ENCODE assay signal across 21 mouse cellular contexts in genomic region chr4:106703956-106704355, GRCm38 (mm10). TPM values are rescaled to one million over a fixed set of nuclear protein-coding genes. Genes with fewer than 3 reads are reported as not detected.
A peak's percentile ranks its signal among the peaks of the same experiment; 100 is the strongest.
DNase-seq lines count a peak whose midpoint lies in the region; ATAC-seq and TF ChIP-seq lines count a peak whose summit lies in the region.
"Had no signal": no experiment of that assay in that cellular context is flagged by ENCODE, and none has a peak within 500 bp of the region (broad histone marks: within the 10 kb centered on the region; RNA-seq: fewer than 3 reads in every experiment).

No protein-coding gene starts in this region.

- H3K4me3 ChIP-seq in kidney, adult 2 months (ENCODE audit: insufficient read depth, low read depth, low read length): no peak overlapping the region
- no peak overlapping the region for H3K4me3 ChIP-seq in midbrain, embryonic 15.5 days
- H3K4me3 ChIP-seq: erythroblast, embryonic 14.5 days; gastrocnemius, adult 2 months; kidney, embryonic 15.5 days had no signal

- no peaks in the 10 kb centered on the region for H3K4me1 ChIP-seq in kidney, adult 2 months (ENCODE audit: control insufficient read depth, insufficient read depth, low read length)
- peaks cover 42% of the 10 kb centered on the region for H3K4me1 ChIP-seq in midbrain, embryonic 15.5 days

- no peak overlapping the region for H3K27ac ChIP-seq in kidney, adult 2 months (ENCODE audit: insufficient read depth, low read depth, low read length)
- peak overlapping the region; percentile 40 for H3K27ac ChIP-seq in midbrain, embryonic 15.5 days
- H3K27ac ChIP-seq: gastrocnemius, adult 2 months; kidney, embryonic 15.5 days had no signal

- DNase-seq in kidney, adult 18-20 months: peak; percentile 7
- no peak for DNase-seq in kidney, adult 2 months
- peak; percentile 32 for DNase-seq in ZHBTc4 (ENCODE audit: low read depth, low spot score)
- DNase-seq in brain, embryonic 14.5 days (ENCODE audit: low read depth): peak; percentile 22
- no peak for DNase-seq in spleen, postnatal 36 days (ENCODE audit: low spot score in 2 of 2)
- DNase-seq: adrenal gland, adult 8-10 months; gastrocnemius, adult 2 months; heart, adult 18-20 months; lung, embryonic 14.5 days had no signal

- WGBS in kidney, adult 2 months: 68% methylated on average over 10 of the region's 10 CpGs
- WGBS in midbrain, embryonic 15.5 days: 81% methylated on average over 10 of the region's 10 CpGs

- no peaks in the 10 kb centered on the region for H3K36me3 ChIP-seq in kidney, adult 2 months (ENCODE audit: control insufficient read depth, insufficient read depth, low read length)
- no peaks in the 10 kb centered on the region for H3K36me3 ChIP-seq in midbrain, embryonic 15.5 days (replicated peaks)
- H3K36me3 ChIP-seq: kidney, embryonic 15.5 days had no signal

- H3K4me2 ChIP-seq in midbrain, embryonic 15.5 days: no peak overlapping the region
- H3K4me2 ChIP-seq: kidney, embryonic 15.5 days; lung, embryonic 14.5 days had no signal

- TF ChIP-seq CTCF in kidney, adult 2 months (conservative IDR thresholded peaks at IDR 0.05; ENCODE audit: insufficient read depth, insufficient read length, low read depth, low read length): no peak
- TF ChIP-seq CTCF in brain, embryonic 14.5 days (IDR thresholded peaks at IDR 0.05; ENCODE audit: borderline replicate concordance, extremely low read depth, insufficient read depth, insufficient read length): no peak

- TF ChIP-seq POLR2A in kidney, adult 2 months (IDR thresholded peaks at IDR 0.05; ENCODE audit: low read depth, low read length): no peak
- no peak for TF ChIP-seq POLR2A in brain, embryonic 14.5 days (IDR thresholded peaks at IDR 0.05; ENCODE audit: borderline replicate concordance, extremely low read depth, insufficient read depth, insufficient read length, poor library complexity, severe bottlenecking)

- H3K27me3 ChIP-seq in kidney, adult 2 months (replicated peaks; ENCODE audit: control insufficient read depth, insufficient read depth, low read length): no peaks in the 10 kb centered on the region
- H3K27me3 ChIP-seq in midbrain, embryonic 15.5 days (replicated peaks): no peaks in the 10 kb centered on the region

- H3K9me3 ChIP-seq in midbrain, embryonic 15.5 days: no peaks in the 10 kb centered on the region
- H3K9me3 ChIP-seq: kidney, embryonic 15.5 days had no signal

- ATAC-seq in midbrain, embryonic 15.5 days (replicated peaks): no peak
- ATAC-seq in megakaryocyte-erythroid progenitor cell, adult 5-6 weeks (replicated peaks; ENCODE audit: low FRiP score, low TSS enrichment, poor library complexity, severe bottlenecking): no peak
- ATAC-seq: CD4-positive, CD25-positive, alpha-beta regulatory T cell, adult 4 months; inflammation-experienced regulatory T-cells, adult 6 months had no signal

- no peak overlapping the region for H3K9ac ChIP-seq in midbrain, embryonic 15.5 days
- H3K9ac ChIP-seq: kidney, embryonic 15.5 days; lung, embryonic 14.5 days had no signal

RNA-seq across cellular contexts. Expression of gene Ttc4, which starts 25.2 kb away (rescaled TPM):
- 41.3 and 50.4 TPM in 2 replicates for polyA plus RNA-seq in kidney, adult 2 months (2012; rRNA removed)
- 177 and 273 TPM in 2 replicates for polyA plus RNA-seq in brain, embryonic 14.5 days (2012; rRNA removed)
- 158 TPM in 2 replicates for polyA plus RNA-seq in midbrain, embryonic 15.5 days (2015; fragmentation: Nextera tagmentation; extraction: Ambion mirVana)
- 53.0 and 56.3 TPM in 2 replicates for total RNA-seq in megakaryocyte-erythroid progenitor cell, adult 5-6 weeks (2014; fragmentation: Nextera tagmentation)
- total RNA-seq in megakaryocyte-erythroid progenitor cell, adult 5-6 weeks (2017): 34.8 and 47.4 TPM in 2 replicates

RNA-seq across cellular contexts. Expression of gene Mroh7, which starts 26.8 kb away (rescaled TPM):
- 9.2 and 9.7 TPM in 2 replicates for polyA plus RNA-seq in kidney, adult 2 months (2012; rRNA removed)
- 1.3 and 1.8 TPM in 2 replicates for polyA plus RNA-seq in brain, embryonic 14.5 days (2012; rRNA removed)
- polyA plus RNA-seq in midbrain, embryonic 15.5 days (2015; fragmentation: Nextera tagmentation; extraction: Ambion mirVana): 0.68 and 0.84 TPM in 2 replicates
- not detected in 2 replicates for total RNA-seq in megakaryocyte-erythroid progenitor cell, adult 5-6 weeks (2014; fragmentation: Nextera tagmentation)
- total RNA-seq in megakaryocyte-erythroid progenitor cell, adult 5-6 weeks (2017): not detected in 2 replicates
- total RNA-seq: MEL had no signal
- polyA plus RNA-seq: CD4-positive, CD25-positive, alpha-beta regulatory T cell, adult 4 months; erythroblast, embryonic 14.5 days; inflammation-experienced regulatory T-cells, adult 6 months had no signal

RNA-seq across cellular contexts. Expression of gene Fam151a, which starts 29.7 kb away (rescaled TPM):
- 265 and 295 TPM in 2 replicates for polyA plus RNA-seq in kidney, adult 2 months (2012; rRNA removed)
- polyA plus RNA-seq in brain, embryonic 14.5 days (2012; rRNA removed): not detected in 2 replicates
- polyA plus RNA-seq in midbrain, embryonic 15.5 days (2015; fragmentation: Nextera tagmentation; extraction: Ambion mirVana): not detected in 2 replicates
- not detected in 2 replicates for total RNA-seq in megakaryocyte-erythroid progenitor cell, adult 5-6 weeks (2014; fragmentation: Nextera tagmentation)
- not detected in 2 replicates for total RNA-seq in megakaryocyte-erythroid progenitor cell, adult 5-6 weeks (2017)
- total RNA-seq: gastrocnemius, adult 2 months; layer of hippocampus, adult 18-20 months; left cerebral cortex, postnatal 25 days; liver, adult 2 months; megakaryocyte, adult 5-6 weeks had no signal
- polyA plus RNA-seq: CD4-positive, CD25-positive, alpha-beta regulatory T cell, adult 4 months; erythroblast, embryonic 14.5 days; heart, postnatal 0 days; inflammation-experienced regulatory T-cells, adult 6 months; liver, adult 2 months had no signal

RNA-seq across cellular contexts. Expression of gene Pars2, which starts 53.1 kb away (rescaled TPM):
- polyA plus RNA-seq in kidney, adult 2 months (2012; rRNA removed): 9.6 and 10.6 TPM in 2 replicates
- polyA plus RNA-seq in brain, embryonic 14.5 days (2012; rRNA removed): 9.9 and 13.7 TPM in 2 replicates
- 9.7 and 10.4 TPM in 2 replicates for polyA plus RNA-seq in midbrain, embryonic 15.5 days (2015; fragmentation: Nextera tagmentation; extraction: Ambion mirVana)
- total RNA-seq in megakaryocyte-erythroid progenitor cell, adult 5-6 weeks (2014; fragmentation: Nextera tagmentation): 6.9 and 9.0 TPM in 2 replicates
- total RNA-seq in megakaryocyte-erythroid progenitor cell, adult 5-6 weeks (2017): 5.9 and 6.4 TPM in 2 replicates

Comparison
In these comparisons a context has a peak if more than half of its experiments do, and no peak if none do; other contexts are left out.
1. DNase-seq: peak in kidney, adult 18-20 months (single experiment), ZHBTc4 (single experiment) and brain, embryonic 14.5 days (single experiment); none in kidney, adult 2 months (single experiment) and spleen, postnatal 36 days (0 of 2).
2. RNA of gene Fam151a, which starts 29.7 kb away (polyA plus RNA-seq): 265 to 295 TPM in kidney, adult 2 months; not detected in brain, embryonic 14.5 days and not detected in midbrain, embryonic 15.5 days; every median in the first group is over 100 times any median in the second.